ENCODE assay signal across 9 mouse cellular contexts in genomic region chr14:121126291-121126690, GRCm38 (mm10).
"Had no signal": no experiment of that assay in that cellular context is flagged by ENCODE, and none has a peak within 500 bp of the region (broad histone marks: within the 10 kb centered on the region; RNA-seq: fewer than 3 reads in every experiment).

No protein-coding gene starts in this region.

- ATAC-seq: inflammation-experienced regulatory T-cells, adult 6 months; intestine, postnatal 0 days; liver, postnatal 0 days; midbrain, embryonic 13.5 days; midbrain, embryonic 16.5 days had no signal

- DNase-seq: kidney, adult 2 months; kidney, postnatal 25 days; layer of hippocampus, adult 9-11 months; liver, postnatal 0 days; thymus, postnatal 25 days had no signal
